Mouse (Mus musculus) testis, adult 2 months (tissue): ENCODE results near the gene Cript.

ENCODE experiments used
- CTCF ChIP-seq: fragments of 200-500 bp; IDR thresholded peaks from 2 replicates; pipeline ENCODE4 v1.5.1; 2012; ENCODE audit warnings: low read depth, mild to moderate bottlenecking, inconsistent platforms, low read length, moderate library complexity; ENCODE audit not compliant: control insufficient read depth, insufficient read depth, insufficient replicate concordance
- POLR2A ChIP-seq: fragments of 200-500 bp; IDR thresholded peaks from 2 replicates; pipeline ENCODE4 v1.6.1; 2012; ENCODE audit warnings: low read depth, mild to moderate bottlenecking, inconsistent platforms, low read length, moderate library complexity; ENCODE audit not compliant: control insufficient read depth

DNA sequence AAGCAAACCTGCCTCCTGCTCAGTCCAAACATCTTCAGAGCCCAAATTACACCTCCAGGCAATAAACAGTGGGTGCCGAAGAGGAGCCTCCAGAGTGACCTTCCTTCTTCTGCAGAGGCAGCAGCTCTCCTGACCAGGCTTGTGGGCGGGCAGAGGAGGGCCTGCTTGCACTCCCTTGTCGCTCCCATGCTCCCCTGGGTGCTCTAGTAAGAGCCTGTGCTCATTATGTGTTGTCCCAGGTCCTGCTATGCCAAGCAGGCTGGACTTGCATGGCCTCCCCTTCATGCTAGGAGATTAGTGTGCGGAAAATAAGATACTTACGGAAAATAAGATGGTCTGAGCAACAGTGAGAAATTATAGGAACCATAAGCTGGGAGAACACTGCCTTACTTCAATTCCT lies 24.3 kb downstream of the Cript start:
- TF ChIP-seq POLR2A = no peak
- no peak for TF ChIP-seq CTCF
